Mouse (Mus musculus): ENCODE data around the gene Zcchc12. TPM values are rescaled to one million over a fixed set of nuclear protein-coding genes. Genes with fewer than 3 reads are reported as not detected.

Gene Zcchc12
- total RNA-seq (2023), result not detected

GRCm38 (mm10) chrX:36195736-36196525, at the start of gene Zcchc12:
Gene Zcchc12, plus strand, starts transcription at chrX:36195904.

Other genes with a start within 250 kb of the Zcchc12 start
- gene Il13ra1, start 83.8 kb upstream of the Zcchc12 start, total RNA-seq (2023), result 10 to 100 TPM; 92.2 to 98.2 TPM
- 1 to 10 TPM; 4.8 to 5.9 TPM for gene Lonrf3, start 132.4 kb downstream of the Zcchc12 start, total RNA-seq (2023)
- not detected for gene Gm6268, start 205.4 kb downstream of the Zcchc12 start, total RNA-seq (2023)